Mouse (Mus musculus) spleen, adult 2 months (tissue): ENCODE data around the gene Zc3hc1. TPM values are rescaled to one million over a fixed set of nuclear protein-coding genes. Genes with fewer than 3 reads are reported as not detected.
A peak's percentile ranks its signal among the peaks of the same experiment; 100 is the strongest.

Experiments
- DNase-seq, 2 experiments: peaks; one replicate each; pipeline versions ENCODE4 v3.0.0 to v3.0.0-alpha.2; 2012 to 2021; ENCODE audit warnings: low spot score in 2 of 2, low read depth in 1 of 2
- H3K27ac ChIP-seq: fragments of 200-500 bp; 2 replicates; pipeline ENCODE4 v1.5.1; 2012; ENCODE audit warnings: low read length, inconsistent platforms; ENCODE audit not compliant: insufficient read depth
- H3K27me3 ChIP-seq: fragments of 200-500 bp; 2 replicates; pipeline ENCODE4 v1.6.1; 2012; ENCODE audit warnings: mild to moderate bottlenecking, moderate library complexity, low read length, inconsistent platforms; ENCODE audit not compliant: control insufficient read depth, insufficient read depth
- H3K36me3 ChIP-seq: fragments of 200-500 bp; 2 replicates; pipeline ENCODE4 v1.6.1; 2012; ENCODE audit warnings: mild to moderate bottlenecking, low read length, inconsistent platforms; ENCODE audit not compliant: control insufficient read depth, insufficient read depth
- H3K4me1 ChIP-seq: fragments of 200-500 bp; 2 replicates; pipeline ENCODE4 v1.6.1; 2011; ENCODE audit warnings: inconsistent platforms; ENCODE audit not compliant: control insufficient read depth, insufficient read depth, insufficient read length
- H3K4me3 ChIP-seq: fragments of 200-500 bp; 2 replicates; pipeline ENCODE4 v1.5.1; 2011; ENCODE audit warnings: mild to moderate bottlenecking, inconsistent platforms; ENCODE audit not compliant: insufficient read depth, insufficient read length; ENCODE audit errors: extremely low read depth
- CTCF ChIP-seq: fragments of 200-500 bp; IDR thresholded peaks from 2 replicates; pipeline ENCODE4 v1.5.1; 2011; ENCODE audit warnings: mild to moderate bottlenecking, inconsistent platforms; ENCODE audit not compliant: insufficient read depth, insufficient read length, insufficient replicate concordance; ENCODE audit errors: extremely low read depth
- POLR2A ChIP-seq: fragments of 200-500 bp; IDR thresholded peaks from 2 replicates; pipeline ENCODE4 v1.6.1; 2011; ENCODE audit warnings: low read depth, low read length, inconsistent platforms
- WGBS: fragments of 180-500 bp; shearing (Covaris S2); methylation state at CpG from one replicate; pipeline ENCODE4 v1.1.7; 2018; 5-methylcytosine and 5-hydroxymethylcytosine counted together
- polyA plus RNA-seq: library from polyadenylated mRNA; depleted of rRNA; stranded (reverse); fragments of >200 nt; gene quantifications from 2 replicates; pipeline ENCODE4 v1.2.3, GENCODE M21; 2012

The Zc3hc1 gene
- polyA plus RNA-seq, 1 experiment, result 11.3 TPM

DNA sequence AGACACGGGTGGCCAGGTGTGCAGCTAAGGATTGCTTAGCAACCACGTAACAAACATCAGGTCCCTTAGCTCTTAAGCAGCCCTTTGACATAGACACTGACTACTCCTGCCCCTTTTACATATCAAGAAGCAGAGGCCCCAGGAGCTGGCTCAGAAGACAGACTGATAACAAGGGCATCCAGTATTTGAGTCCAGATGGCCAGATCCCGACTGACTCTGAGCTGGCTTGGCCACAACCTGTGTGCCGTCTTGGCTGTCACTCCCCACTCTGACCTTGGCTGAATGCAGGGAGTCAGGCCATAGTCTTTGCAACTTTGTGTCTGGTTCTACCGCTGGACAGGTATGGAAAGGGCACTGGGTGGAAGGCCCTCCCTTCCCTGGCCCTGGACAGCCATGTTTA is 34.7 kb downstream of the Zc3hc1 start:
- Histone ChIP-seq H3K4me1 (peaks cover 19% of the 10 kb centered on the region; the same call in 1 of the 2 replicates), H3K27me3 (no peaks in the 10 kb centered on the region), H3K4me3 (no peak overlapping the region), H3K36me3 (no peaks in the 10 kb centered on the region), H3K27ac (0 out of 2 replicates have a peak overlapping the region, but pooled peaks have one; percentile 4)
- TF ChIP-seq POLR2A, result no peak
- no peak for TF ChIP-seq CTCF
- 79% methylated on average over 5 of the region's 5 CpGs for WGBS
- no peak for DNase-seq

GRCm38 (mm10) chr6:30355701-30356100 is 35.1 kb downstream of the Zc3hc1 start:
- Histone ChIP-seq H3K27me3 (no peaks in the 10 kb centered on the region), H3K27ac (peak overlapping the region; percentile 4; the same call in 1 of the 2 replicates), H3K36me3 (no peaks in the 10 kb centered on the region), H3K4me3 (no peak overlapping the region), H3K4me1 (peaks cover 19% of the 10 kb centered on the region; the same call in 1 of the 2 replicates)
- no peak for TF ChIP-seq CTCF
- TF ChIP-seq POLR2A, result no peak
- no peak for DNase-seq
- WGBS, result 80% methylated on average over 8 of the region's 8 CpGs

DNA sequence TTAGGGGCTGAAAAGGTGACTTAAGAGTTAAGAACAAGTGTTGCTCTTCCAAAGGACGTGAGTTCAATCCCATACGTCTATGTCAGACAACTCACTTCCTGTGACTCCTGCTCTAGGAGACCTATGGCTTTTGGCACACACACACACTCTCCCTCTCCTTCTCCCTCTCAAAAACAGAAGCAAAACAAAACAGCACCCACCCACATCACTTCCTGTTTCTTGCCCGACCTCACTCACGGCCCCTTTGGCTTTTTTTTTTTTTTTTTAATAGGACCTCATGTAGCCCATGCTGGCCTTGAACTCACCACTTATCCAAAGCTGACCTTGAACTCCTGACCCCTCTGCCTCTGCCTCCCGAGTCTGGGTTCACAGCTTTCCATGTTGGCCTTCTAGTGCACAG is 36.1 kb downstream of the Zc3hc1 start:
- no peak overlapping the region for H3K4me3 ChIP-seq
- no peaks in the 10 kb centered on the region for H3K27me3 ChIP-seq
- DNase-seq, result no peak
- 12% methylated on average over 5 of the region's 5 CpGs for WGBS
- no peak overlapping the region for H3K27ac ChIP-seq
- peaks cover 19% of the 10 kb centered on the region; the same call in 1 of the 2 replicates for H3K4me1 ChIP-seq
- no peaks in the 10 kb centered on the region for H3K36me3 ChIP-seq
- TF ChIP-seq CTCF, result no peak
- TF ChIP-seq POLR2A, result no peak

DNA sequence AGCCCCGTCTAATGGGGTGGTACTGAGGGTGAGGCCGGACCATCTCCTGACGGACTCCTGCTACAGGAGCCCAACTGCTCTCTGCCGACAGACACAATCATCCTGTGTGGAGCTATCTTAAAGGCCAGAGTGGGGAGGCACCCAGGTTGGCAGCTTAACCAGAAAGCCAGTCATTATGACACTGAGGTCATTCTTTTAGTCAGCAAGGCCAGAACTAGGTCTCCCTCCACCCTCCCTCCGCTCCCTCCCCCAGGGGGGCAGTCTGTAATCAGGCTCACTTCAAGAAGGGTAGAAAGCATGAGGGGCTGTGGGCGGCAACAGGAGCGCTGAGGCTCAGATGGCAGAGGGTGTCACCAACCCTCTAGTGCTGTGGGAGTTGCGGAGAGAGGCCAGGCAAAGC is 37.2 kb downstream of the Zc3hc1 start:
- Histone ChIP-seq H3K27me3 (no peaks in the 10 kb centered on the region), H3K27ac (no peak overlapping the region), H3K4me3 (no peak overlapping the region), H3K4me1 (peaks cover 19% of the 10 kb centered on the region; the same call in 1 of the 2 replicates), H3K36me3 (no peaks in the 10 kb centered on the region)
- TF ChIP-seq CTCF (no peak), POLR2A (no peak)
- WGBS, result 93% methylated on average over 8 of the region's 8 CpGs
- no peak for DNase-seq

GRCm38 (mm10) chr6:30352762-30353161 is 38.1 kb downstream of the Zc3hc1 start:
- H3K27ac ChIP-seq, result peak overlapping the region; percentile 15; the same call in 1 of the 2 replicates
- DNase-seq, result no peak
- no peaks in the 10 kb centered on the region for H3K27me3 ChIP-seq
- TF ChIP-seq CTCF (no peak), POLR2A (no peak)
- H3K4me1 ChIP-seq, result peaks cover 19% of the 10 kb centered on the region; the same call in 1 of the 2 replicates
- no peak overlapping the region for H3K4me3 ChIP-seq
- no peaks in the 10 kb centered on the region for H3K36me3 ChIP-seq
- 57% methylated on average over 8 of the region's 8 CpGs for WGBS

DNA sequence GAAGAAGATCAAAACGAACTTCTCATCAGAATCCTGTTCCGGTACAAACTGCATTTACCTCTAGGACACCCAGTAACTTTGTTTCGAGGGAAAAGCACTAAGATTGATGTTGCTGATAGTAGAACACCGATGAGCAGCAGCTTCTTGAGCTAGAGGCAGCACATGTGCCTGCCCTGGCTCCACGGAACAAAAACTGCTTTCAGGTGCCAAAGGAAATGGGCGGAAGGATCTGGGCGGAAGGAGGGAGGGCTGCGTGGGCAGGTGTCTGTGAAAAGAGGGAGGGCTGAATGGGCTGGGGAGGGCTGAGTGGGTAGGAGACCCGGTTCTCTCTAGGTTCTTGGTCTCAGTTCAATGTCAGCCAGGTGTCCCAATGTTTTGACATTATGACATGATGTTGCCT is 39.5 kb downstream of the Zc3hc1 start:
- H3K27ac ChIP-seq, result peak overlapping the region; percentile 58
- H3K4me1 ChIP-seq, result peaks cover 19% of the 10 kb centered on the region; the same call in 1 of the 2 replicates
- peak in 1 of 2 experiments; percentile 38 for DNase-seq
- 34% methylated on average over 9 of the region's 9 CpGs for WGBS
- H3K36me3 ChIP-seq, result no peaks in the 10 kb centered on the region
- no peak overlapping the region for H3K4me3 ChIP-seq
- TF ChIP-seq CTCF, result no peak
- no peak for TF ChIP-seq POLR2A
- no peaks in the 10 kb centered on the region for H3K27me3 ChIP-seq

GRCm38 (mm10) chr6:30347288-30347801 is 43.5 kb downstream of the Zc3hc1 start:
- no peak for TF ChIP-seq CTCF
- no peak for TF ChIP-seq POLR2A
- Histone ChIP-seq H3K4me3 (no peak overlapping the region), H3K4me1 (peaks cover 4% of the 10 kb centered on the region; the same call in 1 of the 2 replicates), H3K36me3 (no peaks in the 10 kb centered on the region), H3K27ac (no peak overlapping the region), H3K27me3 (no peaks in the 10 kb centered on the region)
- 83% methylated on average over 4 of the region's 4 CpGs for WGBS
- no peak for DNase-seq
